Mouse (Mus musculus): ENCODE measurements at regions not wholly inside any gene's neighbourhood (a gene's known extent, or its start where the extent isn't known, plus 50 kb on each side); places are given as distances from the start of the nearest gene placed in this dataset.
"Not testable (repeated sequence)": the region's sequence is repeated elsewhere in the genome, so short reads cannot be mapped to it uniquely, and the experiment has no call there.

DNA sequence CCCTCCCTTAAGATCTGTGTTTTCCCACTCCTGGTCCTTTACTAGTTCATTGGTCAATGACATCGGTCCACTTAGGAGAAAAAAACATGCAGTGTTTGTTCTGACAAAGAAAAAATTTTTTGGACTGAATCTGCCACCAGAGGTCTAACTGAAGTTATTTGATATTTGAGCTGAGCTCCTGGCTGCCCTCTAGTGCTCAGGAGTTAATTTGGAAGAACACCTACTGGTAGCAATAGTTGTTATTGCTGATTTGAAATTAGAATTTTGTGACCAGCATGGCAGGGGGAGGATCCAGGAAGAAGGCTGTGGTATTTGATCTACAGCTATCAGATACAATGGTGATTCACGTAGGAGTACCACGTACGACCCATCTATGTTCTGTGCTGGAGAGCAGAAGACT, 777.7 kb upstream of the Olfr1507 start:
- DNase-seq (ENCODE audit: low spot score); H3K36me3 ChIP-seq (ENCODE audit: insufficient read depth, low read length); H3K27ac ChIP-seq (ENCODE audit: low read depth, low read length); H3K9ac ChIP-seq (replicated peaks; ENCODE audit: low read length, poor library complexity, severe bottlenecking); H3K27me3 ChIP-seq (ENCODE audit: insufficient read depth, low read length); H3K4me2 ChIP-seq (ENCODE audit: low read depth, low read length, poor library complexity, severe bottlenecking); H3K4me1 ChIP-seq (ENCODE audit: insufficient read depth, low read length); H3K9me3 ChIP-seq (ENCODE audit: low read length); ATAC-seq (ENCODE audit: low FRiP score); H3K4me3 ChIP-seq (ENCODE audit: low read depth, low read length): not testable (repeated sequence)
- 88% methylated on average over 3 of the region's 4 CpGs for WGBS

DNA sequence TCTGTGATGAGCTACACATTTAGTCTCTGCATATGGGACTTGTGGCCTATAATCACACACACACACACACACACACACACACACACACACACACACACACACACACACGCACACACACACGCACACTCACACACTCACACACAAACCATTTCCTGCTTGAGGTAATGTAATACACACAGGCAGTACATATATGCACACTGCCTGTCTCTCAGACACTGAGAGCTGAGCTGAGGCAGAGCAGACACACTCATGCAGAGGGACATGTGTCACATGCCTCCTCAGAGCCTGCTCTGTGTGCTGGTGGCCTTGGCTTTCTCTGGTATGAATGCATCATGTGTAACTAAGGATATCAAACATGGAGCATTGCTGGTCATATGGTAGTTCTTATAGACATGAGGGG, 772.1 kb upstream of the Olfr1507 start:
- H3K4me1 ChIP-seq (ENCODE audit: insufficient read depth, low read length); H3K36me3 ChIP-seq (ENCODE audit: insufficient read depth, low read length); H3K9ac ChIP-seq (replicated peaks; ENCODE audit: low read length, poor library complexity, severe bottlenecking); ATAC-seq (ENCODE audit: low FRiP score); H3K4me2 ChIP-seq (ENCODE audit: low read depth, low read length, poor library complexity, severe bottlenecking); DNase-seq (ENCODE audit: low spot score); H3K4me3 ChIP-seq (ENCODE audit: low read depth, low read length); H3K27me3 ChIP-seq (ENCODE audit: insufficient read depth, low read length); H3K9me3 ChIP-seq (ENCODE audit: low read length); H3K27ac ChIP-seq (ENCODE audit: low read depth, low read length): not testable (repeated sequence)
- 90% methylated on average over 2 of the region's 2 CpGs for WGBS

DNA sequence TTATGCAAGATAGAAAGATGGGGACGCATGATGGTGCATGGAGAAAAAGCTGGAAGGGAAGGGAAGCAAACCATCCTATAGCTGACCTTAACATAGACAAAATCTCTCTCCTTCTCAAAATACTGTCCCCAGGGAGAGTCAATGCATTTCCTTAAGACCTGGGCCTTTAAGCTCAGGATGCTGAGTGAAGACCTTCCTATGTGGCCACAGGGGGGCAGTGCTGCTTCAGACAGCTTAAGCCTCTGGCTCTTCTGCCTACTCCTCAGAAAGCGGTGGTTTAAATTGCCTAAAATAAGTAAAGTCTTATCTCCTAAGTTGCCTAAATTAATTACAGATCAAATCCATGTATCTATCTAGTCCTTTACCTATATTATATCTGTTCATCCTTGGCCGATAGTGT, 760.4 kb upstream of the Olfr1507 start:
- WGBS: no CpG with 5 or more reads among the region's 3 CpGs
- H3K4me1 ChIP-seq (ENCODE audit: insufficient read depth, low read length); H3K9me3 ChIP-seq (ENCODE audit: low read length); H3K4me2 ChIP-seq (ENCODE audit: low read depth, low read length, poor library complexity, severe bottlenecking); H3K36me3 ChIP-seq (ENCODE audit: insufficient read depth, low read length); H3K4me3 ChIP-seq (ENCODE audit: low read depth, low read length); DNase-seq (ENCODE audit: low spot score); H3K9ac ChIP-seq (replicated peaks; ENCODE audit: low read length, poor library complexity, severe bottlenecking); ATAC-seq (ENCODE audit: low FRiP score); H3K27me3 ChIP-seq (ENCODE audit: insufficient read depth, low read length); H3K27ac ChIP-seq (ENCODE audit: low read depth, low read length): not testable (repeated sequence)

DNA sequence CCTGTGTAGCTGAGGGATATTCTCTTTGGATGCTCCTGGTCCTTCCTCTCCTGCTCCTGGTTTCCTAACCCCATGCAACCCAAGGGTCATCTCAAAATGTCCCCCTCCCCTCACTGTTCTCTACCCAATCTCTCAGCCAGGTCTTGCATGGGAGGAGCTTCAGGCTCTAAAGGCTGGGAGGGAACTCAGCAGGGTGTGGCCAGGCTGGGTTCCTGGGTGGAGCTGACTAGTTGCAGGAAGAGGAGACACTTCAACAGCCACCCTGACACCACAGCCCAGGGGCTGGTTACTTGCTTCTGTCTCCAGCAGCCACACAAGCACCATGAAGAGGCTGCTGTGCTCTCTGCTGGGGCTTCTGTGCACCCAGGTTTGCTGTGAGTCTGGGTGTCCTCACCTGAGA, 757.9 kb upstream of the Olfr1507 start:
- not testable (repeated sequence) for DNase-seq (ENCODE audit: low spot score); H3K27ac ChIP-seq (ENCODE audit: low read depth, low read length); H3K9me3 ChIP-seq (ENCODE audit: low read length); H3K4me1 ChIP-seq (ENCODE audit: insufficient read depth, low read length); H3K36me3 ChIP-seq (ENCODE audit: insufficient read depth, low read length); H3K4me2 ChIP-seq (ENCODE audit: low read depth, low read length, poor library complexity, severe bottlenecking); H3K9ac ChIP-seq (replicated peaks; ENCODE audit: low read length, poor library complexity, severe bottlenecking); H3K27me3 ChIP-seq (ENCODE audit: insufficient read depth, low read length); ATAC-seq (ENCODE audit: low FRiP score); H3K4me3 ChIP-seq (ENCODE audit: low read depth, low read length)

DNA sequence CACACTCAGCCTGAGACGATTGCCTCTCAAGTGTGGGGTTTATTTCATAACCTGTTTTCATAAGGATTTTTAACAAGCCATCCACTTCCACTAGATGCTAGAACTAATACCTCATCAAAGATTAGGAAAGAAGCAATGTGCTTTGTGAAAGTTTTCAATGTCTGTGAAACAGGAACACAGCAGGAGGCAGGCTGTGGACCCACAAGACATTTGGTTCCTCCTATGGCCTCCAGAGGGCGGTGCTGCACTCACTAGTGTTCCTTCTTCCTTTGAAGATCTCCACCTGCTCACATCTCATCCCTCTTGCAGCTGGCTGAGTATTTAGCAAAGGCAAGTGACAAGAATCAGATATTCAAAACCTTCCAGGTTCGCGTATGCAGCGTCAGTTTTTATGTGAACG, 735.6 kb upstream of the Olfr1507 start:
- H3K4me1 ChIP-seq (ENCODE audit: insufficient read depth, low read length); H3K9ac ChIP-seq (replicated peaks; ENCODE audit: low read length, poor library complexity, severe bottlenecking); H3K27ac ChIP-seq (ENCODE audit: low read depth, low read length); H3K36me3 ChIP-seq (ENCODE audit: insufficient read depth, low read length); H3K4me3 ChIP-seq (ENCODE audit: low read depth, low read length); H3K9me3 ChIP-seq (ENCODE audit: low read length); H3K4me2 ChIP-seq (ENCODE audit: low read depth, low read length, poor library complexity, severe bottlenecking); ATAC-seq (ENCODE audit: low FRiP score); DNase-seq (ENCODE audit: low spot score); H3K27me3 ChIP-seq (ENCODE audit: insufficient read depth, low read length): not testable (repeated sequence)
- no CpG with 5 or more reads among the region's 6 CpGs for WGBS

DNA sequence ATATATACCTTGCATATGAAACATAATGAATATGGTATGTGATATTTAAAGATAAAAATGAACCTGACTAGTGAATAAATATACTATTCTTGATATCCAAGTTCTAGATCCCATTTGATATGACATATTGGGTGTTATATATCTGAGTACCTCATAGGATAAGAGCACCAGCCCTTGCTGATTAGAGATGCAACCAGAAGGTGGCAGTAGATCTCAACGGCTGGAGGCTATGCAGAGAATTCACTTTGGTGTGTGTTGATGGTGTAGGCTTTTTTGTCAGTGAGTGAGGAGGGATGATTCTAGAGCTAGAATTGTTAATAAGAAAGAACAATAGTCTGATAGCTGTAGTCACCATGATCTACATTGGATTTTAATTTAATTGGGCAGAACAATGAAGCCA, 729.2 kb upstream of the Olfr1507 start:
- no CpG with 5 or more reads among the region's 1 CpGs for WGBS
- ATAC-seq (ENCODE audit: low FRiP score): not testable (repeated sequence)

DNA sequence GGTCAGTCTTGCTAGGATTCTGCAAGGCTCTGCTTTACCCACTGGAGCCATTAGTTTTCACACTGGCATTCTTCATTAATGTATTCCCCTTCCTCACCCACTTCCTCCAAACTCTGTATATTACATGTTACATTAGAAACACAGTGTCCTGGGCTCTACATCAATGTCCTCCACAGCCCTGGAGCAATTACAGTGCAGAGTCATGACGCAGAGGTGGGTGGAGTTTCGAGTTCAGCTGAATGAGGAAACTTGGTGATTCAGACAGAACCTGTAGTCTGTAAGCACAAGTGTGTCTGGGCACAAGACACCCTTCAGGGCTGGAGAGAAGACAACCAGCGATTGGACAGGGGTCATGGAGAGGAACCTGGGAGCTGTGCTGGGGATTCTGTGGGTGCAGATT, 715.0 kb upstream of the Olfr1507 start:
- not testable (repeated sequence) for H3K9ac ChIP-seq (replicated peaks; ENCODE audit: low read length, poor library complexity, severe bottlenecking); DNase-seq (ENCODE audit: low spot score); H3K36me3 ChIP-seq (ENCODE audit: insufficient read depth, low read length); H3K4me1 ChIP-seq (ENCODE audit: insufficient read depth, low read length); ATAC-seq (ENCODE audit: low FRiP score); H3K27ac ChIP-seq (ENCODE audit: low read depth, low read length); H3K4me2 ChIP-seq (ENCODE audit: low read depth, low read length, poor library complexity, severe bottlenecking); H3K9me3 ChIP-seq (ENCODE audit: low read length); H3K4me3 ChIP-seq (ENCODE audit: low read depth, low read length); H3K27me3 ChIP-seq (ENCODE audit: insufficient read depth, low read length)
- WGBS: no CpG with 5 or more reads among the region's 3 CpGs

More for the DNA sequence above, 729.2 kb upstream of the Olfr1507 start:
- H3K27ac ChIP-seq (ENCODE audit: low read depth, low read length); H3K4me1 ChIP-seq (ENCODE audit: insufficient read depth, low read length); H3K4me2 ChIP-seq (ENCODE audit: low read depth, low read length, poor library complexity, severe bottlenecking); H3K4me3 ChIP-seq (ENCODE audit: low read depth, low read length); H3K9me3 ChIP-seq (ENCODE audit: low read length); H3K36me3 ChIP-seq (ENCODE audit: insufficient read depth, low read length); DNase-seq (ENCODE audit: low spot score); H3K9ac ChIP-seq (replicated peaks; ENCODE audit: low read length, poor library complexity, severe bottlenecking); H3K27me3 ChIP-seq (ENCODE audit: insufficient read depth, low read length): not testable (repeated sequence)

DNA sequence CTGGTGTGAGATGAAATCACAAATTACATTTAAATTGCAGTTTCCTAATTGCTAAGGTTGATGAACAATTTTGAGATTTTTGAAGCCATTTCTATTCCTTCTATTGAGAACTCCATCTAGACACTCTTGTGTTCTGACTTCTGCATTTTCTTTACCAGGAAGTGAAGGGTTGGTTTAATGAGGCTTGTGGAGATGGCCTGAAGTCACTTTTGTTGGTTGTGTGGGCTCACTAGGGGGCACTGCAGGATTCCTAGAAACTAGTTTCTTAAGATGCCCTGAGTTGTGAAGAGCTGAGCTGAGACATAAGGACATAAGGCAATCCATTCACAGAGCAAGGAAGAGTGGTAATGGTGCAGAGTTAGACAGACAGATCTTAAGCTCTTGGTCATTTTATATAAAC, 713.7 kb upstream of the Olfr1507 start:
- DNase-seq (ENCODE audit: low spot score); H3K4me2 ChIP-seq (ENCODE audit: low read depth, low read length, poor library complexity, severe bottlenecking); H3K27me3 ChIP-seq (ENCODE audit: insufficient read depth, low read length); H3K27ac ChIP-seq (ENCODE audit: low read depth, low read length); H3K4me1 ChIP-seq (ENCODE audit: insufficient read depth, low read length); H3K9me3 ChIP-seq (ENCODE audit: low read length); H3K4me3 ChIP-seq (ENCODE audit: low read depth, low read length); H3K9ac ChIP-seq (replicated peaks; ENCODE audit: low read length, poor library complexity, severe bottlenecking); ATAC-seq (ENCODE audit: low FRiP score); H3K36me3 ChIP-seq (ENCODE audit: insufficient read depth, low read length): not testable (repeated sequence)

DNA sequence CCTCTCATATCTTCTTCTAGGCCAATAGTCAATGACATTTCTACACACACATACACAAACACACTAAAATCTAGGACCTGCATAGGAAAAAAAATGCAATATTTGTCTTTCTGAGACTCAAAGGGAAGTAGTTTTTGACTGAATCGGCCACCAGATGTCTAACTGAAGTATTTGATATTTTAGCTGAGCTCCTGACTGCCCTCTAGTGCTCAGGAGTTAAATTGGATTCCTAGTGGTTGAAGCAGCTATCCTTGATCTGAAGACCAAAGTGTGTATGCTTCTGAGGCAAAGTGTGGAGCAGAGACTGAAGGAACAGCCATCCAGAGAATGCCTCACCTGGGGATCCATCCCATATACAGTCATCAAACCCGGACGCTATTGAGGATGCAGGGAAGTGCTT, 695.4 kb upstream of the Olfr1507 start:
- ATAC-seq (ENCODE audit: low FRiP score); DNase-seq (ENCODE audit: low spot score); H3K9ac ChIP-seq (replicated peaks; ENCODE audit: low read length, poor library complexity, severe bottlenecking); H3K4me1 ChIP-seq (ENCODE audit: insufficient read depth, low read length); H3K27me3 ChIP-seq (ENCODE audit: insufficient read depth, low read length); H3K27ac ChIP-seq (ENCODE audit: low read depth, low read length); H3K4me2 ChIP-seq (ENCODE audit: low read depth, low read length, poor library complexity, severe bottlenecking); H3K9me3 ChIP-seq (ENCODE audit: low read length); H3K36me3 ChIP-seq (ENCODE audit: insufficient read depth, low read length); H3K4me3 ChIP-seq (ENCODE audit: low read depth, low read length): not testable (repeated sequence)
- no CpG with 5 or more reads among the region's 3 CpGs for WGBS

Data from midbrain, postnatal 0 days (tissue).